Mouse (Mus musculus): ENCODE results near the gene Hpf1.

Hpf1 gene

DNA sequence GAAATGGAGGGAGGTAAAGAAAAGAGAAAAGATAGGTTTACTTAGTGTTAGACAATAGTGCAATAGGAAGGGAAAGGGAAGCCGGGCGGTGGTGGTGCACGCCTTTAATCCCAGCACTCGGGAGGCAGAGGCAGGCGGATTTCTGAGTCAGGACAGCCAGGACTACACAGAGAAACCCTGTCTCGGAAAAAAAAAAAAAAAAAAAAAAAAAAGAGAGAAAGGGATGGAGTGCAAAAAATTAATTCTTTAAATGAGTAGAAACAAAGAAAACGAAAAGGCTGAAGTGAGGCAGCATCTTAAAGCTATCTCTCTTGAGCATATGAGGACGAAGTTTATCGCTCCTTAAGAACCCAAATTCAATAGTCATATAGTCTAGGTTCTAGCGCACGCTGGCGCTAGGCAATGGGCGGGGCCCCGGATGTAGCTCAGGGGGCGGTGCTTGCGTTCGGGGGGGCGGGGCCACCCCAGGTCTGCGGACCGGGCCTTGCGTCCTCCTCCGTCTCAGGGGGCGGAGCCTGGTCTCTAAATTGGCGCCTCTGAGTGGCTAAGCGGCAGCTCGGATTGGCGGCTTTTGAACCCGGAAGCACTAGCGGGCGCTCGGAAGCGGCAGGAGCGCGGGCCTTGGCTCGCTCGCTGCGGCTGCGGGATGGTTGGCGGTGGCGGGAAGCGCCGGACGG lies at the start of gene Hpf1:
Hpf1 (plus strand) TSS at position 576 of the 677 bp plus-strand sequence.
- peak; percentile 96 for DNase-seq

DNA sequence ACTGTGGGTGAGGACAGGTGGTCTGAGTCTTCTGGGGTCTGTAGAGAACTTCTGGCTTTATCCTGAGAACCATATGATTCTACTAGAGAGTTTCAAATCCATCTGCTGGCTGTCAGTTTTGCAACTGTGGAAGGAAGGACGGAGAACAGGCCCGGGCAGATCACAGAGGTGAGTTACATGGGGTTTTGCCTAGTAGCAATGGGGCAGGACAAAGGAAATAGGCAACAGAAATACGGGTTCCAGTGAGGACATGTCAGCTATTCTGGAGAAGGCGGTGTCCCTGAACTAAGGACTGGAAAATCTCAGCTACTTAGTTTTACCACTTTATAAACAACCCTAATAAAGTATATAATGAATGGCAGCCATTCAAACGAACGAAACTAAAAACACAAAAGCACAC lies 47.8 kb upstream of the Hpf1 start:
- no peak for DNase-seq

DNA sequence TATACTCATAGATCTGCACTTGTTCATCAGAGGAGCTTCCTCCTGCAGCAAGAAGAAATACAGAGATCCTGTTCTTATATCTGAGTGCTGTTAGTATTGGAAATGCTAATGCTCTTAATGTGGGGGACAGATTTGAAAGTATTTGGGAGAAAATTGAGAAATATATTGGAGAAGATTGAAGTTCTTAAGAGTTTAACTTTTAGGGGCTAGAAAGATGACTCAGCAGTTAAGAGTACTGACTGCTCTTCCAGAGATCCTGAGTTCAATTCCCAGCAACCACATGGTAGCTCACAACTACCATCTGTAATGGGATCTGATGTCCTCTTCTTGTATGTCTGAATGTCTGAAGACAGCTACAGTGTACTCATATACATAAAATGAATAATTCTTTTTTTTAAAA lies 32.7 kb upstream of the Hpf1 start:
- DNase-seq, result no peak

DNA sequence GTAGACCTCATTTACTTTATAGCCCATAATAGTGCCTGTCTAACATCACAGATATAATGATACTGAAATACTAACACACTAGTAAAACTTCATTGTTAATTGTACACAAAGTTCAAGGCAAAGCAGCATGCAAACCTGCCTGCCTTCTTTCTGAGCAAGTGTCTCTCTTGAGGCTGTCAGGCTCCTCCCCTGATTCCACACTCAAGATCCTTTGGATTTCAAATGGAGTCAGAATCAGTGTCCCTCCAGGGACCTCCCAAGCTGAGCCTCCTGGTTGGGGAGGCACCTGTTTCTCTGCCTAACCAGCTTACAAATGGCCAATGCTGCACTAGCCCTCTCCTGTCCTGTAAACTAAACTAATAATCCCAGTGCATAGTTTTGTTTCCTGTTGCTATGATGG lies 32.1 kb upstream of the Hpf1 start:
- no peak for DNase-seq

DNA sequence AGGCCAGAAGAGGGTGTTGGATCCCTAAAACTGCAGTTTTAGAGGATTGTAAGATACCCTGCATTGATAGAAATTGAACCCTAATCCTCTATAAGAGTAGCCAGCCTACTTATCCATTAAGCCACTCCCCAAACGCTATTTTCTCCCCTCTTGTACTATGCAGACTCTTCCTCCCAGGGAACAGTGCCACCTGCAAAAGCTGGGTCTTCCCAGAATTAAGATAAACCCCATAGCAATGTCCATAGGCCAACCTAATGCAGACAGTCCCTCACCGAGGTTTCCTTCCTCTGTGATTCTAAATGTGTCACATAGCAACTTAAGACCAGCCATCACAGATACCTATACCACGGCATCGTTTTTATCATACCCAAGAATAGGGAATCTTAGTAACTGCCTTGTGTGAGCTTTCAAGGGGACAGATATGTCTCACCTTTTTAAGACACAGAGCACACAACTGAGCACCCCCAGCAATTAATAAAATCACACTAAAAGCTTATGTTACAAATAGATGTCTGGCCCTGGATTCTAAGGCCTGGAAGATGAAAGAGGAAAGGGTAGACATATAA lies 31.2 kb upstream of the Hpf1 start:
- no peak for DNase-seq

DNA sequence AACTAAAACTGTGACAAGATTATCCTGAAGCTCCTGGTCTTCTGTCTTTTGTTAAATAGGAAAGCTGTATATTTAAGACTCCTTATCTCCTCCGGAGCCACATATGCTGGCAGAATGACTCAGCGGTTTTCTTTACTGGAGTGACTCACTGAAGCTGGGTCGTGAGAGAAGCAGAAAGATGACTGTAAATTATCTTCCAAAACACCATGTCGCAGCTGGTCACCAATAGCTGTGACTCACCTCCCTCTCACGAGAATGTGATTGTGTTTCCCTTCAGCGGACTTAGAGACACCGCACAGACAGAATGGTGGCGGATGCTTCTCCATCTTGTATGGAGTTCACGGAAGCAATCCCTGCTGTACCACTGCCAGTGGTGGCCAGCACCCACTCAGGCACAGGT lies 30.6 kb upstream of the Hpf1 start:
- peak; percentile 84 for DNase-seq

DNA sequence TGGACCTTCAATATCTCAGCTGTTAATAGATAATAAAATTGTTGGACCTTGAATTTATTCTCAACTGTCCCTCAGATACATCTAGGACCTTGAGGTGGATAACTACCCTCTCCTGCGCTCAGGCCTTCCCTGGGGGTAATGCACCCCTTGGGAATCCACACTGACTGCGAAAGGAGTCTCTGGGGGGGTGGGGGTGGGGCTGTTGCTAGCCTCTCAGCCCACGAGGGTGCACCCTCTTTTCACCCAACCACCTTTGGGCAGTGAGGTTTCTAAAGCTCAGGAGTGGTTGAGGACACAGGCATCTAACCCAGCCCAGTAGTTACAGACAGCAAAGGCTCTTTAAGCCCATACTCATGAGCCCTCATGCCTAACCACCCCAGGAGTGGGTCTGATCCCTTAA lies 29.5 kb upstream of the Hpf1 start:
- DNase-seq, result no peak

DNA sequence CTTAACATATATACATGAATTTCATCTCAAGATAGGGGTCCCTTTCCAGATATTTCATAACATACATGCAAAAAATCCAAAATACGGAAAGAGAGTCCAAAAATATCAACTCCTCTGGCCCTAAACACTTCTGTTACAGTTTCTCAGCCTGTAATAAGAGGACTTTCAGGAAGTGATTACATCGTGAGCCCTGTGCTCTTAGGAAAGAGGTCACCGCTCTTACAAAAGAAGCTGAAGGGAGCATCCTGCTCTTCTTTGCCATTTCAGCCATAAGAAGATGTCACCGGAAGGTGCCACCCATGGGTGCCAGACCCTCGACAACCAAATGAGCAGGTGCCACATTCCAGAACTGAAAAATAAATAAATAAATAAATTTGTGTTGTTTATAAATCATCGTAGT lies 28.4 kb upstream of the Hpf1 start:
- no peak for DNase-seq

DNA sequence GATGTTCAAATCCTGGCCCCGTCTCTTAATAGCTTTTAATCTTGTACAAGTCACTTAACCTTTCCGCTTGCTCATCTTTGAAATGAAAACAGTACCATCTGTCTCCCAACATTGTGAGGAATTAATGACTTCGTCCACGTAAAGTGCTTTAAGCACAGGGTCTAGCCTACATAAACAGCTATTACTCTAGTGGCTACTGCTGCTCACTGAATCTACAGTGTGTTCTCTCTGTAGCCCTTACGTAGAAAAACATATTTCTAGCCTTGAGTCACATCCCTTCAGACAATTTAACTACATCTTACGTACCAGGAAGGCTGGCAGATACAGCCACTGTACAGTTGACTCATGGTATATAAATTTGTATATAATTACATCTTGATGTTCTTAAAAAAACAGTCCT lies 25.3 kb upstream of the Hpf1 start:
- DNase-seq, result no peak

DNA sequence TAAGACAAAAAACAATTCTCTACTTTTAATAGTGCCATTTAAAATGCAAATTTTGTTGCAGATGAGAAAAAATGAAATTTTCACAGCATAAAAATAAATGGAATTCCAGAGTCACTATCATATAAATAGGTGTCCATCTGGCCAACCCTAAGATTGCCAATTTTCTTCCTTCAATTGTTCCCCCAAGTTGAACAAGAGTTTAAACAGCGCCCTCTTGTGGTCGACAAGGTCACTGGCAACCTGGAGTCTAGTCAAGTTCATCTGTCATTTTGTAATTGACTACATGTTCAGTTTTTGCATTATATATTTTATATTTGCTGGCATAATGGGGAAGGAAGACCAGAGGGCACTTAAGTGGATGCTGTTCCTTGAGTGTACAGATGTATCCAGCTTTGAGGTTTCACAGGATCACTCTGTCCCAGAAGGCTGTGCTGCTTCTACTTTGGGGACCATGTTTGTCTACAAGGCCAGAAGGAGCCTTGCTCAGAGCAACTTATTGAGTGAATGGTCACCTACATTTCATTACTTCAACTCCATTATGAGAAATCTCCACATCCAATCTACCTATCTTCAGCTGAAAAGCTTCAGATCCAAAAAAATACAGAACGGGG lies 24.6 kb upstream of the Hpf1 start:
- peak; percentile 72 for DNase-seq

DNA sequence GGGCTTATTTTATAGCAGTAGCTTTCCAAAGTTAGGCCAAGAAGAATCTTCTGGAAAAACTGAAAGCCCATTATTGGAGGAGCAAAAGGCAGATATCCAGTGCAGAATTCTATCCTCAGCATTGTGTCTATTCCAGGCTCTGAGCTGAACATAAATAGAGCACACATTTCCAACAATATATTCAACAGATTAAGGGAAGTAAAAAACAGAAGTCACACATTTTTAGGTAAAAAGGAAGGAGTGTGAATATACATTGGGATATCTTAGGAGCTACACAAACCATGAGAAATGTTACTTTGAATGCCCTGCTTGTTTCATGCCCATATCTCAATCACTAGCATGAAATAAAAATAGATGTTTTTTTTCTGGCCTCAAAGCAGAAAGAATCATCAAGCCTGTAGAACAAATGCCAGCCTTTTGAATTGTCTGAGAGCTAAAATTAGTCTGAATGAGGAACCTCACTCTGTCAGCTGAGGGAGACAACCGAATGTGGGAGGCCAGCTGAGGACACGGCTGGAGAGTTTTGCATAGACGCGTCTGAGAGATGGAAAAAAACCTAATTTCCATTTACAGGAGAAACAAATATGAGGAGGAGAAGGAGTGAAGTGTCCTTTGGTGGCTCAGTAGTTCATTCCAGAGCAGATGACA lies 22.6 kb upstream of the Hpf1 start:
- DNase-seq, result peak; percentile 77

DNA sequence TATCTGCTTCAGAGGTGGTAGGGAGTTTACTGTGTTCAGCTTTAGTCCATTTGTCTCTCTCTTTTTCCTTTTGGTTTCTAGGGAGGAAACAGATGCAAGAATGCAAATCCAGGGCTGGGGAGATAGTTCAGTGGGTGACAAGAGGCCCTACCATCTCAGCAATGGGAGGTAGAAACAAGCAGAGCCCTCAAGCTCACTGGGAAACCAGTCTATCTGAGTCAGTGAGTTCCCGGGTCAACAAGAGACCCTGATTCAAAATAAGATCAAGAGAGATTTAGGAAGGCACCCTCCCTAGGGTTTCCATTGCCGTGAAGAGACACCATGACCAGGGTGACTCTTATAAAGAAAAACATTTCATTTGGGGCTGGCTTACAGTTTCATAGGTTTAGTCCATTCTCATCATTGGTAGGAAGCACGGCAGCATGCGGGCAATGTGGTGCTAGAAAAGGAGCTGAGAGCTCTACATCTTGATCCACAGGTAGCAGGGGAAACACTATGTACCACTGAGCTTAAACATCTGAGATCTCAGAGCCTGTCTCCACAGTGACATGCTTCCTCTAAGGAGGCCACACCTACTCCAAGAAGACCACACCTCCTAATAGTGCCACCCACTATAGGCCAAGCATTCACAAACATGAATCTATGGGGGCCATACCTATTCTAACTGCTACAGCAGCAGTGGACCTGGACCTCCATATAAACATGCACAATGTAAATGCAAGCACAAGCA lies 21.8 kb upstream of the Hpf1 start:
- DNase-seq, result no peak

DNA sequence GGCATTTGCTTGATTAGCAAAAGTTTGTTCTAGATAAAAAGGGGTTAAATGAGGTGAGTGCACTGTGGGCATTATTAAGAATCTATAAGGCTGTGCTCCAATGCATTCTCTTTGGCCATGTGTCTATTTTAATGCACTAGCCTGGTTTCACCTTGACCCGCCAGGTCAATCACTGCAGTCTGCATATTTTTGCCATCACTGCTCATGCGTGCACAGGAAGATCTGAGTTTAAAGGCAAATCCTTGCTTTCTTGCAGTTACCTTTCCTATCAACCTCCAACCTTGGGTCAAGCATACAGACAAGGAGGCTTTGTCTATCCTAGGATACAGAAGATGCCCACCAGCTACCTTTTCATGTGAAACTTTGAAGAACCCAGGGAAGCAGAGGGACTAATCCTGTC lies 20.5 kb upstream of the Hpf1 start:
- DNase-seq, result no peak

DNA sequence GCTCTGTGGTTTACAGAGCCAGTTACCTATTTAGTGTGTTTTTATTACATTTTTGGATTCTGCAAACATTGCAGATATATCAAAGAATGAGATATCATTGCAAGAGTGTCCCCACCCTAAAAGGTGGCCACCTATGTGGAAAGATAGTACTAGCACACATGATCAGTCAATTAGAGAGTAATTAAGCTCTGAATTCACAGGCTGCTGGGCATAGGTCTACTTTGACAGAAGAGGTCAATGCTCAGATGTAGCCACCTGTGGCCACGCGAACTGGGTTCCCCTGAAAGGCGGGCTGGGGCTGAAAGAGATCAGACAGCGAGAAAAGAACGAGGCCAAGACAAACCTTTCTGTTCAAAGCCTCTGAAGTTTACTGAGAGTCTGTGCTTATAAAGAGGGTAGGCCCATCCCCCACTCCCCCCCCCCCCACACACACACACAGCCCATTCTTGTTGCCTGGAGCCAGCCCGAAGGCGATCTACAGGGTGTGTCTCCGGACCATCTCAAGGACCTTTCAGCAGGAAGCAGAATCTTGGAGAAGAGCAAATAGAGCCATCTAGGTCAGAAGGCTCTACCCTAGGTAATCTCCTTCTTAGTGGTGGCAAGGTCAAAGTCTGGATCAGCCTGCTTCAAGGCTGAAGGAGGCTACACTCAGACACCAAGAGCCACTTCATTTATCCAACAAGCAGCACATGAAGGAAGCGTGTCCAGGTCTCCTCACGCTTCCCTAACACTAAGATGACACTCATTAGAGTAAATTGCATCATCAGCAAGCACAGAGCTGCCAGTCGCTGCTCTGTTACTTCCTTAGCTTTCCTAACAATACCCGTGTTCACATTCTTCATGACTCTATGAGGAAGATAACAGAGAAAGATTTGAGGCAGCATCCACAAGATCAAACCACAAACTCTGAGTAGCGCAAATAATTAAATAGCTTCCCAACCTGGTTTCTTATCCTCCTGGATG lies 19.7 kb upstream of the Hpf1 start:
- DNase-seq, result no peak

DNA sequence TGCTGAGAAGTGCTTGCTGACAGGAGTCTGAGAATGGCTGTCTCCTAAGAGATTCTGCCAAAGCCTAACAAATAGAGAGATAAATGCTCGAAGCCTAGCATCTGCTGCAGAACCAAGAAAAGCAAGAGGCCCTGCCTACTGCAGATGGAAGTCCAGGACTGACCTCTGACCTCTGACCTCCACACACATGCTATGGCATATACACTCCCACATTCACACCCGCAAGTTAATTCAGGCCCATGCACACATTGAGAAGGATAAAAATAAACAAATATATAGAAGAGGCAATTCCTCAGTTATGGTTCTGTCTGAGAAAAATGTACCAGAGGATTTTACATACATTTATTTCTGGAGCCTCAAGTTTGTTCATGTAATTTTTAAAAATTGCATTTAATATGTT lies 11.6 kb upstream of the Hpf1 start:
- DNase-seq, result no peak

DNA sequence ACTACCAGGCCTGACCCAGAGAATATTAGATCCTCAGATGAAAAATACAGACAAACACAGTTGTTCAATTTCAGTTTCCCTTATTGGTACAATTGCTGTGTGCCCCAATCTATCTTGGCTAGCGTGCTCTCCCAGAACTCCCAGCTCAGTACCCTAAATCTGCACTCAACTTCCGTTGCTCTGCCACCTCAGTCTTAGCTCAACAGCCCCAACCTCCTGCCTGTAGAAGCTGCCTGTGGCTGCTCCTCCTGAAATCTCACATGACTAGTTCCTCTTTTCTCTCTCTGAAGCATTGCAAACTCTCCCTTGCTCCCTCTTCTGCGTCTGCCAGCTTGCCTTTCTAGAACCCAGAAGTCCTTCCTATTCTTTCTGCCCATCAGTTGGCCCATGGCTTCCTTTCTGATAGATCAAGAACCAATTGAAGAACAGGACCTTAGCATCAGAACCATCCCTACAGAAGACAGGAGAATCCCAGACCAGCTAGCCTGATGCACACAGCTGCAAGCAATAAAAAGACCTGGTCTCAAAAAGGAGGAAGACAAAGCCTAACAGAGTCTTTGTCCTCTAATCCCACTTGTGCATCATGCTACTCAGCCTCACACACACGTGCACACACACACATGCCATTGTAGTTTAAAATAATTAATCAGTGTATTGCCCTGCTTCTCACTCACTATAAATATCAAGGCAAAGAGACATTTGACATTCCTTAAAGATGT lies 6.6 kb upstream of the Hpf1 start:
- DNase-seq, result no peak

DNA sequence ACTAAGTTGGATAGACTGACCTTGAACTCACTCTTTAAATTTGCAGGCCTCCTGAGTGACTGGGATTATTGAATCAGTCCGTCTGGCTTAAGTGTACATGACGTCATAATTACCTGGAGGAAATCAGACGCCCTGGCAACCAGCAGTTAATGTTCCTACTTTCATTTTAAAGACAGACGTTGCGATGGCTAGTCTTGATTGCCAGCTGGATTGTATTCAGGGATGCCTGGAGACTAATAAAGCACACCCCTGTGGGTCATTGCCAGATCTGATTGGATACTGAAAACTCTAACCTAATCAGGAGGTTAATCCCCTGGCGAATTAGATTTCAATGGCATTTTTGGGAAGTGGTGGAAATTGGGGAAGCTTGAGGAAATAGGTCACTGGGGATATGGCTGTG lies 3.5 kb upstream of the Hpf1 start:
- no peak for DNase-seq

DNA sequence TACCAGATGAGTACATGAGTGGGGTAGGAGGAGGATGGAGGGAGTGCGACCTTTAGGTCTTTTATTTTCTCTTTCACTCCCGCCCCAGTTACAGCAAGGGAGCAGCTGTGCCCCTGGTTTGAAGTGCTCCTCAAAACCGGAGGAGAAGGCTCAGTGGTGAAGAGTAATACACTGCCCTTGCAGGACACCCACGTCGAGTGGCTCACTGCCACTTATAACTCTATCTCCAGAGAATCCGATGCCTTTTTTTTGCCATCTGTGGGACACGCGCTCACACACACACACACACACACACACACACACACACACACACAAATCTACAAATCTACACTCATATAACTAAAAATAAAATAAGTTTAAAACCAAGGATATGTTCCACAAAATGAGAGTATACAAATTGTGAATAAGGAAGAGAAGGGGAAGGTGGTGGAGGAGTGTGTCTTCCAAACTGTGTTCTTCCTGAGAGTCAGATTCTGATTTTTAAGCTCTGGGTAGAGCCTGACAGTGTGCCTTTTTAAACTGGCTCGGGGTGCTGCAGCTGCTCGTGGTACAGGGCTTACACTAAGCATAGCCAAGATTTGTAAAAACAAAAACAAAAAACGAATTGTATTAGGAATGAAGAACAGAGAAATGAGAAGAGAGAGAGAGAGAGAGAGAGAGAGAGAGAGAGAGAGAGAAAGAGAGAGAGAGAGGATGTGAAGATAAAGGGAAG lies 931 bp upstream of the Hpf1 start:
- DNase-seq, result no peak

DNA sequence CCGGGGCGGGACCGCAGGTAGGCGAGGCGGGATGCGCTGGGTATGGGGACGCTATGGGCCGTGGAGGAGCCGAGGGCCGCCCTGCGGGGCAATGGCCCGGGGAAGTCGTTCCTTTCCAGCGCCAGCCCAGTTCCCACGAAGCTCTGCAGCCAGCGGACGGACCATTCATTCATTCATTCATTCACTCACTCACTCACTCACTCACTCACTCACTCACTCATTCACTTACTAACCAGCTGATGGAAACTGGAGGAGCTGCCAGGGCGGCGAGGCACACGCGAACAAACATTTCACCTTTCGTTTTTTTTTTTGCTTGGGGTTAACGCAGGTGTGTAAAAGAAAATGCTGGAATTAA lies 279 bp downstream of the Hpf1 start:
- DNase-seq, result no peak

DNA sequence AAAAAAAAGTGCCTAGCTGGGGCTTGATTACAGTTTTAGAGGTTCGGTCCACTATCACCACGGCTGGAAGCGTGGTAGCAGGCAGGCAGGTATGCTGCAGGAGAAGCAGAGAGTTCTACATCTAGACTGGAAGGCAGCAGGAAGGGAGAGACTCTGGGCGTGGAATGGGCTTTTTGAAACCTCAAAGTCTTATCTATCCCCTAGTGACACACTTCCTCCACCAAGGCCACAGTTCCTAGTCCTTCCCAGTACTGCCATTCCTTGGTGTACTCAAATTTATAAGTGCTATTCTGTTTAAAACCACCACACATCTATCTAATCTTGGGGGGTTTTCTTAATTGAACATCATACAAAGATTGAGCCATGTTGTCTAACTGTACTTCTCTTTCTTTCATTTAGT lies 1.5 kb downstream of the Hpf1 start:
- DNase-seq, result no peak

DNA sequence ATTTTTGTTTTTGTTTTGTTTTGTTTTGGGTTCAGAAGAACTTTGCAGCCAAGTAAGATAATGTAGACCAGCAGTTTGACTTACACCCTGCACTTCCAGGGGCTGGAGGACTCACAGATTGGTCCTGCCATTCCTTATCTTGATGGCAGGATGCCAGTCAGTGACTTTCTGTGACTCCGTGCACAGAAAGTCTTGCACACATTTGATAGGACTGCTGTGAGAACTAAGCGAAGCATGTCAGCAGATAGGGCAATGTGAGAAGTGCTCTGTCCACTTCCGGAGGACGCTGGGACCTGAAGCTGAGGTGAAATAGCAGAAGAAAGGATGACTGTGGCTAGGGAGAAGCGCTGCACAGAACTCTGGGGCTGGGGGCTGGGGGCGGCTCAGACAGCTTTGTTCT lies 5.7 kb downstream of the Hpf1 start:
- DNase-seq, result no peak
